Mouse (Mus musculus) cerebellum, adult 8-10 months (tissue): ENCODE measurements around the gene Ppp6r2.
A peak's percentile ranks its signal among the peaks of the same experiment; 100 is the strongest.

ENCODE experiments used
- DNase-seq: peaks from one replicate; pipeline ENCODE4 v3.0.0; 2022

The Ppp6r2 gene

GRCm38 (mm10) chr15:89182328-89182741, 29.0 kb upstream of the Ppp6r2 start:
- DNase-seq = no peak

DNA sequence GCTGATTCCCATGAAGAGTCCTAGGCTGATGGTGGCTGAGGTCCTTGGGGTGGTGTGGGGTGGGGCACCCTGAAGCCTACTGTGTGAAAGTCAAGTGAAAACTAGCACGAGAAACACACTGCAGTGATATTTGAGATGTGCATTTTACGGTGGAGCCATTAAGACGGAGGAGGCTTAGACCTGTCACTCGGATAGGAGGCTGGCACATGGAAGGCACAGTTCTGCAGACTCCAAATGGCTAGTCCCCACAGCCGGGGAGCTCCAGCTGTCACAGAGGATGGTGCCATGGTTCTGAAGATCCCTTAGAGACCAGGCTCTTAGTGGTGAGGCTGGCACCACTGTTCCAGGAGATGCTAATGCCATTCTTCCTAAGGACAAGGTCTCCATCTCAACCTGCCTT, 28.5 kb upstream of the Ppp6r2 start:
- no peak for DNase-seq

DNA sequence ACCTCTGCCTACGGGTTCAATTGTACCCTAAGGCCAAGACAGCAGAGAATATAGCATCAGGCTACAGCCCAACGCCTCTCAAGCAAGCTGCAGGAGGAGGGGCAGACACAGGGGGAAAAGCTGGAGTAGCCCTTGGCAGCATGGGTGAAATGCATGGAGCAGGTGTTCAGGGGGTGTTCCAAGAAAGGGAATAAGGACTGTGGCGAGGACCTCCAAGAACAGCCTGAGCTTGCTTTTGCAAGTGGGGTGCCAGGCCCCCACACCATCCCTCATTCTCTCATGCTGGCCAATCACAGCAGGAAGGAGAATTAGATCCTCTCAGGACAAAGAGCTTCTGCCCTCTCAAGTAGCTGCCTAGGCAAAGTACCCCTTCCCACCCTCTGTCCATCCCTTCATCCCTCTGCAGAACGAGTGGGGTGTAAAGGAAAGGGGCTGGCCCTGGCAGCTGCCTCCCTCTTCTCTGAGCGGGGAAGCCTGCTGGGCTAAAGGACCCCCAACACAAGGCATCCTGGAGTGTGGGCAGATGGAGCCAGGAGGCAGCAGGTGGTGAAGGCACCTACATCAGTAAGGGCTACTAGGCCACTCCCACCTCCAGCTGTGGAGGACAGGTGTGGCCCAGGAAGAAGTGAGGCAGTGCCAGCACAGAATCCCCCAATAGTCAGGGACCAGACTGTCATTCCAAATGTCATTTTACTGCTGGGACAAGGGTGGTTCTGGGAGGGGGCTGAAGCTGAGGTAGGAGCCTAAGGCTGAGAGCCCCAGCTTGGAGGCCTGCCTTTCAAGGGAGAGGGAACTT, 27.0 kb upstream of the Ppp6r2 start:
- DNase-seq = no peak

GRCm38 (mm10) chr15:89184937-89185227, 26.5 kb upstream of the Ppp6r2 start:
- no peak for DNase-seq

DNA sequence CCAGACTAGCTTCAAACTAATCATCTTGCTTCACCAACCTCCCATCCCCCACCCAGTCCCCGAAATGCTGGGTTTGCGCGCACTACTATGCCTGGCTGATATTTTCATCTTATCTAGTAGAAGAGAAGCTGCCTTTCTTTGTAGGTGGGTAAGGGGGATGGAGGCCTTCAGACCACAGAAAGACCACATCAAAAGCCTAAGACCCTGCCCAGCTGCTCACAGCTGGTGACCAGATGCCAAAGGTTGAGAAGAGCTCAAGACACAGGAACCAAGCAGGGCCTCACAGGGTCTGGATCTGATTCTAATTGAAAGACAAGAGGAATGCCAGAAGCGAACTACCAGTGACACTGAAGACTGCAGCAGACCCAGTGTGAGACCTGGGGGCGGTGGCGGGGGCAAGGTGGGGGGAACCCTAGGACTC, 16.1 kb upstream of the Ppp6r2 start:
- no peak for DNase-seq

DNA sequence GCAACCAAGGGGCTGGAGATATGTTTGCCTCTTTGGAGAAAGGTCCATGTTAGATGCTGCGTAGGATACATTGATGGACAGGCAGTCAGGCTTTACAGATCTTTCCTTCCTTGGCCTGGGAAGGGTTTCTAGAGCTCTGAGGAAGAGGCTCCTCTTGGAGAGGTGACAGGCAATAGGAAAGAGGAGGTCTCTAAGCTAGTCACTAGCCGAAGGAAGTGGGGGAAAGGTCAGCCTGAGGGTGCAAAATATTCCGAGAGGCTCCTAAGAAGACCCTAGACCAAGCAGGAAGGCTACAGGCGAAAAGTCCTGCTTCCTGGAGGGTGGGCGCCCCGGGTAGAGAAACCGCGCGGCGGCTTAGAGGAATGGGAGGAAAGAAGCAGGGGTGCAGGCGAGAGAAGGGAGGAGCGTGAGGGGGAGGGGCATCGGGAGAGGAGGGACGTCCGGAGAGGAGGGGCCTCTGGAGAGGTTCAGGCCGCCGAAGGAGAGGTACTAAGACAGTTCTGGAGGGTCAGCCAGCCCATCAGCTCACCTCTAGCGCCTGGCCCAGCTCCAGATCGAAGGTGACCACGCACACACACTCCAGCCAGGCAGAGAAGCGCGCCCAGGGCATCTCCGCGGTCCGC, 15.6 kb upstream of the Ppp6r2 start:
- peak; percentile 88 for DNase-seq

- DNase-seq = peak; percentile 97
Observed at GRCm38 (mm10) chr15:89196313-89196706, 15.0 kb upstream of the Ppp6r2 start, which contains the start of gene Dennd6b. TSS of gene Dennd6b (minus strand) at chr15:89196496.

DNA sequence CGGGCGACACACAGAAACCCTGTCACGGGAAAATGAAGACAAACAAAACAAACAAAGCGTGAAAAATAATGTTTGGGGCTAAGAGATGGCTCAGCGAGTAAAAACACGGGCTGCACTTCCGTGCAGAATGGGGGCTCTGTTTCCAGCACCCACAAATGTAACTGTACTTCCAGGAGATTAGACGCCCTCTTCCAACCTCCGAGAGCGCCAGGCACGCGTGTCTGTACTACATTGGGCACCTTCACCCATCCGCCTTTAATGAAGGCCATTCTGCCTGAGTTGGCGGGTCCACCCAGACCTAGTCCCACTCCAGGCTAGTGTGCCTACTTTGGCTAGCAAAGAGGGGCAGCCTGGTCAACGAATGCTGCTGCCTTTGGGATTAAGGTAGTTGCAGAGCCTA, 14.3 kb upstream of the Ppp6r2 start:
- no peak for DNase-seq

GRCm38 (mm10) chr15:89207457-89207856, 3.9 kb upstream of the Ppp6r2 start:
- no peak for DNase-seq

DNA sequence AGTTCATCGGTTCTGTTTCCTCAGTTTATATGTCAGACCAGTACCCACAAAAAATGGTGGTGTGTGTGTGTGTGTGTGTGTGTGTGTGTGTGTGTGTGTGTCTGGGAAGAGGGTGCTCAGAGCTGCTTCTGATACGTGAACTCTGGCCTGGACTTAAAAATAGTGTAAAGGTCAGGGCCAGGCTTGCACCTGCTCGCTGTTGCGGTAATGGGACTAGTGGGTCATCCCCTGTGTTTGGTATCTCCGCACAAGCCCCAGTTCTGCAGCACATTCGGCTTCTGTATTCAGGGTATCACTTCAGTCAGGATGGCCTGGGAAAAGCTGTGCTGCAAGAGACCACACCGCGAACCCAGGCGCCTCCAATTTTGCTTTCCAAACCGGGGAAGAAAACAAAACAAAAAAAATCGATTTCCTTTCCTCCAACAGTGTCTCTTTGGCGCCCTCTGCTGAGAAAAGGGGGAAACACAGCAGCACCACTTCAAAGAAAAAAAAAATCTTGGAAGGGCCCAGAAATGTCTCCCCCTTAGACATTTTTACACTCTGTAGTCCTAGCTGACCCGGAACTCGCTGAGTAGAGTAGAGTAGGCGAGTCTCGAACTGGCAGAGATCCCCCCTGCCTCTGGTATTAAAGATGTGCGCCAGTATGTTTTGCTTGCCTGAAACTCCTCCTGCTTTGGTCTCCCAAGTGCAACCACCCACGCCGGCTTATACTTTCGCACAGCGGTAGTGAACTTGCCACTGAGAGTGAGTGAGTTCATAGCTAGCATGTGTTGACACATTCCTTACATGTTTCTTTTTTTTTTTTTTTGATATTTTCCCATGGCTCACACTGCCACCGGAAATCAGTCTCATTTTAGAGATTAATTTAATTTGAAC, 1.2 kb upstream of the Ppp6r2 start:
- peak; percentile 92 for DNase-seq

DNA sequence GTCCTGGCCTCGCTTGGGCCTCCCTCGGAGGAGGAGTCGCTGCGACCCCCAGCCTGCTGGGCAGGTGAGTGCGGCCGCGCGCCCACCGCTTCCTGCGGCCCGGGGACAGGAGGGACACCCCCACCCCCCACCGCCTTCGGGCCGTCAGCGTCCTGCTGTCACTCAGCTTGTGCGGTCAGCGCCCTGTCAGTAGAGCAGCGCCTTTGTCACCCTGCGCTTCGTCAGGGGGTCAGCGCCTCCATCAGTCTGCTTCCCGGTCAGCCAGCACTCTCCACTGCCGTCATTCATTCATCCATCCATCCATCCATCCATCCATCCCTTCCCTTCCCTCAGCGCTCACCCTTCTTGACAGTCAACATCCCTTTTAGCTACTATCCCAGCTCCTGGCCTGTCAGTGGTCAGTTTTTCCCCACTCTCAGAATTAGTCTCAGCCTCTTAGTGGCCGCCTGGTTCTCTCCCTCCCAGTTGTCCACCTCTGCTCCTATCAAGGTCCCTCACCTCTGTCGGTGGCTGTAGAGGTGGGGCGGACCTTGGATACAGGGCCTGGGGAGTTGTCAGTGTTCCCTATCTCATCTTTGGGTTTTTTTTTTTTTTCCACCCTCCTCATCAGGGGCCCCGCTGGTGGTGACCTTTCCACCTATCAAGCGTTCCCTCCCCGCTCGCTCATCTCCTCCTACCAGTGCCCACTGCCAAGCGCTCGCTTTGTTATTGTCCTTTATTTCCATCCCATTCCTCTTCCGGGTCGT, 536 bp downstream of the Ppp6r2 start:
- no peak for DNase-seq

GRCm38 (mm10) chr15:89212495-89212894, 1.1 kb downstream of the Ppp6r2 start:
- DNase-seq = no peak

DNA sequence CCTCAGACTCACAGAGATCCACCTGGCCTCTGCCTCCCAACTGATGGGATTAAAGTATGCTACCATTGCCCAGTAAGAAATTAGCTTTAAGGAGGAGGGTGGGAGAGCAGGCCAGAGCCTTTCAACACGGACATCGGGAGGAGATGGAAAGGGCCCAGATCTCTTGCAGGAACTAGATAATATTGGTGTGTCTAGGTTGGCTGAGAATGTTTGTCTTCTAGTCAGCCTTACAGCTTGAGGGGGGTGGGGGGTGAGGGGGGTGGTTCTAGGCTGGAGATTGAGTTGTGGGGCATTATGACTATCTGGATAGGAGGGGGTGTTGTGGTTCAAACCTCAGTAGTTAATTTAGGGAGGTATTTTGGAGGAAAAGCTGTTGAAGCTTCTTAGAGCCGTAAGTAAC, 2.2 kb downstream of the Ppp6r2 start:
- DNase-seq = no peak

- peak; percentile 44 for DNase-seq
Observed at GRCm38 (mm10) chr15:89214953-89215352, 3.6 kb downstream of the Ppp6r2 start.

DNA sequence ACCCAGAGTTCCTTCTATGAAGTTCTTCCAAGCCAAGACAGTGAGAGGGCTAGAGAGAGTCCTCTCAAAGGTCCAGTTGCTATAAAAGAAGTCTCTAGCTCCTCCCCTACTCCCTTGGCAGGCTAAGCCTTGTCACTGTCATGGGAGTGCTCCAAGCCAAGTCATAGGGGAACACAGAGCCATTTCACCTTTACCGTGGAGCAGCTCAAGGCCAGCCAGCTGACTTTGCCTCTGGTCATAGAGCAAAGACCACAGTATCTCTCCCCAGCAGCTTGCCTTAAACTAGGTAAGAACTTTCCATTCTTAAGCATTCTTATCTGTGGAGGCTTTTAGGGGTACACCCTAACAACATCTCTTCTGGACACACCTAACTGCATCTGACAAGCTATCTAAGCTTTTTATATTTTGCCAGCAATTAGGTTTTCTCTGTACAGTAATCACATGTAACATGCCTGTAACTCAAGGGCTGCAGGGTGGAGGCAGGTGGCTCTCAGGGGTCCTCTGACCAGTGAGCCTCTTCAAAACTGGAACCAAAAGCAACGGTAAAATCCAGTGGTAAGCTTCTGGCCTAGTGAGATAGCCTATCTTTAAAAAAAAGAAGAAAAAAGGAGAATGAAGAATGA, 4.4 kb downstream of the Ppp6r2 start:
- peak; percentile 53 for DNase-seq

DNA sequence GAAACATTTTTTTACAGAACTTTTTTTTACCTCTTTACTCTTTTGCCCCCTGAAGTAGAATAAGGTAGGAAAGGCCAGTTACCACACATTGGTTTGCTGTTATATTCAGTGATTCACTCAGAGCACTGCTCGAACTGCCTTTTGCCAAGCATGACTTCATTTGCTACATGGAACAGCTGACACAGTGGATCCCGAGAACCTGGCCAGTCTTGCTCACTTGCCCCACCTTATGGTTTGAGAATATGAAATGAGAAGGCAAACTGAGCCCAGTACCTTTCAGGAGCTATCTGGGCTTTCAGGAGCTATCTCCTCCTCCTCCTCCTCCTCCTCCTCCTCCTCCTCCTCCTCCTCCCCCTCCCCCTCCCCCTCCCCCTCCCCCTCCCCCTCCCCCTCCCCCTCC, 22.2 kb downstream of the Ppp6r2 start:
- DNase-seq = peak; percentile 74

DNA sequence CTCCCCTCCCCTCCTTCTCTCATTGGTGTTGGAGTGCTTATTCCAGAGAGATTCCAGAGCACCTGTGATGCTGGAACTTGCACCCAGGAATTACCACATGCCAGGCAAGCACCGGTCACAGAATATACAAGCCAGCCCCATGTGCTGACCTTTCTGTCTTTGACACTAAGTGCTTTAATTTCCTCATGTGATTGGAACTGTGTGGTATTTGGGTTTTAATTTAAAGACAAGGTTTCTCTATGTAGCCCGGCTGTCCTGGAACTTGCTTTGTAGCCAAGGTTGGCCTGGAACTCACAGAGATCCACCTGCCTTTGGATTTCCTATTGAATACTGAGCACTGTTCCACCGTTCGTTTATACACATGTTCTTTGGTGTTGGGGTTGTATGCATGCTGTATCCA, 22.7 kb downstream of the Ppp6r2 start:
- no peak for DNase-seq

GRCm38 (mm10) chr15:89239751-89240392, 28.5 kb downstream of the Ppp6r2 start:
- no peak for DNase-seq

- no peak for DNase-seq
Observed at GRCm38 (mm10) chr15:89241025-89241424, 29.7 kb downstream of the Ppp6r2 start.

GRCm38 (mm10) chr15:89249063-89249462, 37.7 kb downstream of the Ppp6r2 start:
- DNase-seq = no peak

DNA sequence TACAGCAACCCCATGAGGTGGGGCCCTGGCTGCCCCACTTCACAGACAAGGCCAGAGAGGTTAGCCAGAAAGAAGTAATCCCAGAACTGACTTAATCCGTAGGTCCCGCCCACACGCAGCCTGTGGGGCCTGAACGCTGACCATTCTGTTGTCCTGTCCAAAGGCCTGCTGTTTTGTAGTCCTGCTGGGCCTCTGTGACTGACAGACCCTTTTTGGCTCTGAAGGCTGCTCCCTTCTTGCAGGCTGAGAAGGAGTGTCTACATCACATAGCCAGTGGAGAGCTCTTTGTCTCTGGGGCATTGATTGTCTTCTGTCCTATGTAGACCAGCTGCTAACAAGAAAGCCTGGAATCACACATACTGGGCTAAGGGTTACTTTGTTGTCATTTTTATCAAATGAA, 44.0 kb downstream of the Ppp6r2 start:
- DNase-seq = no peak

DNA sequence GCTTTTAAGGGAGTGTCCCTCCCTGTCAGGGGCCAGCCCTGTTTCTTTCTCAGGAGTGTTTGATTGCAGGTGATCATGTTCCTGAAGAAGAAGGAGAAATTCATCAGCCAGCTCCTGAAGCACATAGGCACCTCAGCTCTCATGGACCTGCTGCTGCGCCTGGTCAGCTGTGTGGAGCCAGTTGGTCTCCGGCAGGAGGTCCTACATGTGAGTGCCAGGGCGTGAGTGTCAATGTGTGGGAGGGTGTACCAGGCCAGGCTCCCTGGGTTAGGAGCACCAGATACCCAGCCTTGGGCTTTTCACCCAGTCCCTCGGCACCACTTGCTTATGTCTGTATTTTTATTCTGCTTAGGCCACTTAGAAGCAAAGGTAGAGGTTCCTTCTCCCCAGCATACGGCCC, 47.6 kb downstream of the Ppp6r2 start:
- DNase-seq = peak; percentile 67
